Mouse (Mus musculus): Measurements from ENCODE around the gene AL732309.1.
A peak's percentile ranks its signal among the peaks of the same experiment; 100 is the strongest.

Gene AL732309.1

GRCm38 (mm10) chr2:25213266-25213865, 33.3 kb downstream of the AL732309.1 start:
- no peak for DNase-seq (ENCODE audit: low spot score)

GRCm38 (mm10) chr2:25211121-25211670, 35.5 kb downstream of the AL732309.1 start, which contains the start of gene Nelfb:
Nelfb (minus strand) TSS chr2:25211489.
- peak; percentile 51 for DNase-seq (ENCODE audit: low spot score)

DNA sequence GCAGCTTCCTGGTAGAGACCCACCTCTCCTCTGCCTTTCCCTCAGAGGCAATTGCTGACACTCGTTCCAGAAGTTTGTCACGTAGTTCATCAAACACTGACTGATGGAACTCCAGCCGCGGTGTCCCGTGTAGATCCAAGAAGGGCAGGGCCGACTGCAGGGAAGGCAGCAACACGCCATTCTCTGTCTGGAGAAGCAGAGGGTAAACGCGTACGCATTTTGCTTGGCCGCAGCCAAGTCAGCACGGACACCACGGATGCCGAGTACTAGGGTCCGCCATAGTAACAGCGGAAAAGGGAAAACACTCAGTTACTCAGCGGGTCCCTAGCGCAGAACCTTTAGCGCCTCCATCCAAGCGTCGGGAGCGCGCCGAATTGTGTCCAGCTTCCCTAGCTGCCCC, 36.0 kb downstream of the AL732309.1 start:
- DNase-seq (ENCODE audit: low spot score): no peak

DNA sequence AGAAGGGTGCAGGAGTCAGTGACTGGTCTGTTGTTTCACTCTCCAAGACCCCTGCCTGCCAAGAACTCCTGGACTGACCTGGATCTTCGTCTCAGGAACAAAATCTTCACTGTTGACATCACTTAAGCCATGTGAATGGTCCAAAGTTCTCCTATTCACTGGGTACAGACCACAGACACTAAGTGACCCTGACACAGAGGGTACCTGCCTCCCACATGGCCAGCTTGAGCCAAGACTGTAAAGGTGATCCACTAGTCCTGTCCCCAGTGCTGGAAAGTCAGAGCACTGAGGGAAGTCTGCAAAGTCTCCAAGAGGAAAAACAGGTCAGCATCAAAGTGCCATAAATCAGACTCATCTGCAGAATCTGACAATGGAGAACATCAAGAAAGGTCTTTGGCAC, 39.1 kb downstream of the AL732309.1 start:
- no peak for DNase-seq (ENCODE audit: low spot score)

- DNase-seq (ENCODE audit: low spot score): no peak
These were observed 42.9 kb downstream of the AL732309.1 start for GRCm38 (mm10) chr2:25203631-25204214.

- no peak for DNase-seq (ENCODE audit: low spot score)
These were observed 46.0 kb downstream of the AL732309.1 start for GRCm38 (mm10) chr2:25200631-25201030.

- no peak for DNase-seq (ENCODE audit: low spot score)
These were observed 48.7 kb downstream of the AL732309.1 start for GRCm38 (mm10) chr2:25197946-25198345.

DNA sequence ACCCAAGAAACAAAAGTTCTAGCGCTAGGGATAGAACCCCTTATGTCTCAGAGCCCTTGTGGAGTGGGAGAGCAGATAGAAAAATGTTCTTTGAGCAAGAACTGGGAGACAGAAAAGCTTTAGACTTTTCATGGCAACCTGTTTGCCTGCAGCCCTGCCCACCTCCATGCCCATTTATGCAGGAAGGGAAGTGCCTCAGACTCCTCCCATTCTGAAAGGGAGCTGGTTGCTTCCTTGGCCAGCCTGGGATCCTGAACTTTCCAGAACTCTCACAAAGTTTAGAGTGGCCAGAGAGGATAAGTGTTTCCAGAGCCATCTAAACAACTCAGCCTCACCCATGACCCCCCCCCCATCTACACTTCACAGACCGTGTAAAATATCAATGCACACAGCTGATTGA, 49.5 kb downstream of the AL732309.1 start:
- DNase-seq (ENCODE audit: low spot score): no peak

DNA sequence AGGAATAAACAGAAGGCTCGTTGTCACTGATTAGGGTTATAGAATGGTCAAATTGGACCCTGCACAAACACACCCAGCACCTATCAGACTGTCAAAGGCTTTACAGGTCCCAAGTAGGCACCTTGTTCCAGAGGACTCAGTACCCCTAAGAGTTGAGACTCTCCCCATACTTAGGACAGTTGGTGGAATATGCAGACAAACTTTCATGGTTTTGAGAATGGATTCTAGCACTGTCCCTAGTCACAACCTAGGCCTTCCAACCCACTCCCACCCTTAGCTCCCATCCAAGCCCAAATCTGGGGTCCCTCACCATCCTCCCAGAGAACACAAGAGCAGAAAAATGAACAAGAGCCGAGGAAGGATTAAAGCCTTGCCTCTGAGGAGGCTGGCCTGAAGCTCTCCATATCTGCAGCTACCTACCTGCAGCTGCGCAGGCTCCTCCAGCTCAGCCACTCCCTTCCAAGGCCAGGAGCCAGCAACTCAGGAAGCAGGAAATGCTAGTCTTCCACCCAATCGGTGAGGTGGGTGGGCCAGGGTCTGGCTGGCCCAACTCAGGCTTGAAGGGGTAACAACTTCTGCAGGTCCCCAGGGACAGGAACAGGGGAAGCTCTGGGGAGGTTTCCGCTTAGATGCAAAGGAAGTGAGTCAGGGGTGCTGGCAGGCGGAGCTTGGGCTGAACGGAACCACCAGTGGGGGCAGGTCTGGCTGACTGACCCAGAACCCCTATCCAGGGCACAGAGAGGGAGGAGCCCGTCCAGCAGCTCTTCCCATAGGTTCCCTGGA, 50.3 kb downstream of the AL732309.1 start, which contains the start of gene Tor4a:
Gene Tor4a, minus strand, starts transcription at position 715 of the 783 bp plus-strand sequence.
- no peak for DNase-seq (ENCODE audit: low spot score)

DNA sequence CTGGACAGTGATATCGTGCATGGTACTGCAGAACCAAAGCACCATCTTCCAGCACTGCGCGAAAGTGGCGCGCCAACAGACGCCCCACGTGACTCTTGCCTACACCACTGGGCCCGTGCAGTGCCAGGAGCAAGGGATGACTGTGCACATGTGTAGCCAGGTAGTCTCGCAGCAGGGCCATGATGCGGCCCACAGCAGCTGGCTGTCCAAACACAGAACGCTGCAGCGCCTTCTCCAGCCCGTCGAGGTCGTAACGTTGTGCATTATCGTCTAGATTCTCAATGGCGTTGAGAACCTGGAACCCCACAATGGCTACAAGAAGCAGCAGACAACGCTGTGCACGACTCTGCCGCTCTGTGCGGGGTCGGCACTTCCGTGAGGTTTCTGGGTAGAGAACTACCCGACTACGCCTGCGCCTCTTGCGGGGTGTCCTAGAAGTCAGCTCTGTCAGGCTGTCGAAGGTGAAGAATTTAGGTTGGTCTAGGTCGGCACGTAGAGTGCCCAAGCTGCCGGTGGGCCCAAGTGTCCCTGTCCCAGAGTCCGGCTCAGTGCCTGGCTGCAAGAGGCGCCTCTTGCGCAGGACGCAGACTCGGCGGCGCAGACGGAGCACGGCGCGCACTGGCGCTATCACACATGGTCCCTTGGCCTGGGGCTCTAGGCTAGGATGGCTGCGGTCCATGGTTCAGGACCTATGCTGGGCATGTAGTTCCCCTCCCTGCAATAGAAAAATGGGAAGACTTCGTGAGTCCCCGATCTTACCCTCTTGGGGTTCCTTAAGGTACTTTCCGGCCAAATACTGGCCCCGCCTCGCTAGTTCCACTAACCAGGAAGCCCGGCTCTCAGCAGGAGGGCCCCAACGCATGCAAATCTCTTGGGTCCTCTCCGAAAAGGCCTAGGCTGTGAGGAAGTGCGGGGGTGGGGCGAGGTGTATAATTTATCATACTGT, 51.2 kb downstream of the AL732309.1 start:
- DNase-seq (ENCODE audit: low spot score): no peak
